Mouse (Mus musculus) limb, embryonic 13.5 days (tissue): ENCODE results near the gene Ifngr1. TPM values are rescaled to one million over a fixed set of nuclear protein-coding genes. Genes with fewer than 3 reads are reported as not detected.
A peak's percentile ranks its signal among the peaks of the same experiment; 100 is the strongest.
"Not testable (repeated sequence)": the region's sequence is repeated elsewhere in the genome, so short reads cannot be mapped to it uniquely, and the experiment has no call there.

Source experiments
- ATAC-seq: fragments of 200-750 bp; cut with Nextera tagmentation; 2 replicates; pipeline ENCODE4 v1.8.0; 2017; ENCODE audit warnings: low read depth, moderate number of reproducible peaks, moderate TSS enrichment; ENCODE audit not compliant: low FRiP score
- H3K27ac ChIP-seq: fragments of 300-500 bp; sonication (generic); 2 replicates; pipeline ENCODE4 v1.5.1; 2015; ENCODE audit warnings: inconsistent platforms, mild to moderate bottlenecking, moderate library complexity
- H3K27me3 ChIP-seq: fragments of 300-500 bp; sonication (generic); 2 replicates; pipeline ENCODE4 v1.6.1; 2015; ENCODE audit warnings: mild to moderate bottlenecking, inconsistent platforms
- H3K36me3 ChIP-seq: fragments of 300-500 bp; sonication (generic); 2 replicates; pipeline ENCODE4 v1.6.1; 2015; ENCODE audit warnings: inconsistent platforms, mild to moderate bottlenecking, moderate library complexity
- H3K4me1 ChIP-seq: fragments of 300-500 bp; sonication (generic); 2 replicates; pipeline ENCODE4 v1.6.1; 2015; ENCODE audit warnings: inconsistent platforms
- H3K4me2 ChIP-seq: fragments of 300-500 bp; sonication (generic); replicated peaks from 2 replicates; pipeline ENCODE4 v1.6.1; 2015; ENCODE audit warnings: inconsistent platforms, mild to moderate bottlenecking, moderate library complexity
- H3K4me3 ChIP-seq: fragments of 300-500 bp; sonication (generic); 2 replicates; pipeline ENCODE4 v1.5.1; 2015; ENCODE audit warnings: moderate library complexity, mild to moderate bottlenecking, inconsistent platforms
- H3K9ac ChIP-seq: fragments of 300-500 bp; sonication (generic); 2 replicates; pipeline ENCODE4 v1.6.1; 2015; ENCODE audit warnings: mild to moderate bottlenecking, inconsistent platforms
- H3K9me3 ChIP-seq: fragments of 300-500 bp; sonication (generic); 2 replicates; pipeline ENCODE4 v1.6.1; 2016; ENCODE audit warnings: inconsistent platforms
- WGBS: fragments of 180-500 bp; shearing (Covaris S2); methylation state at CpG from one replicate; pipeline ENCODE4 v1.1.7; 2015; 5-methylcytosine and 5-hydroxymethylcytosine counted together
- polyA plus RNA-seq: library from polyadenylated mRNA; unstranded; fragments of >200 nt; fragmentation: Nextera tagmentation; extraction: Ambion mirVana; gene quantifications from 2 replicates; pipeline ENCODE4 v1.2.1, GENCODE M21; 2015

Ifngr1 gene
- polyA plus RNA-seq, 1 experiment from 2014 or later, result 44.0 TPM

DNA sequence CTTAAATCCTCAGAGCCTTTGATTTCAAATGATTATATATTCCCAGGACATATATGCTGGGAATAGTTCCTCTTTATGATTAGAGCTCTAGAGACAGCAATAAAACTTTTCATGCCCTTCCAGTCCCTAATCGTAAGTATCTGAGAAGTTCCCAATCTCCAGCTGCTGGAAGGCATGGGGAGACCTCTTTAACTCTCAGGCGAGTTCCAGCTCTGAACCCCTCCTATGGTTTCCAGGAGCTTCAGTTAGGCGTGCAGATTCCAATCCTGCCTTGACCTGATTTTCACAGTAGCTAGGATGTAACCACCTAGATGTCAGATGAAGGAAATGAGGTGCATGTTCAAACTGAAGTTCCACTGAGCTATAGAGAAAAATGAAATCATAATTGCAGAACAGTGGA, 807 bp downstream of the Ifngr1 start:
- Histone ChIP-seq H3K9ac (peak overlapping the region; percentile 87), H3K36me3 (no peaks in the 10 kb centered on the region), H3K4me2 (peak overlapping the region; percentile 75), H3K9me3 (no peaks in the 10 kb centered on the region), H3K4me1 (peaks cover 22% of the 10 kb centered on the region), H3K4me3 (peak overlapping the region; percentile 78), H3K27me3 (no peaks in the 10 kb centered on the region), H3K27ac (peak overlapping the region; percentile 73; the same call in 1 of the 2 replicates)
- no peak for ATAC-seq
- 5% methylated on average over 3 of the region's 3 CpGs for WGBS

DNA sequence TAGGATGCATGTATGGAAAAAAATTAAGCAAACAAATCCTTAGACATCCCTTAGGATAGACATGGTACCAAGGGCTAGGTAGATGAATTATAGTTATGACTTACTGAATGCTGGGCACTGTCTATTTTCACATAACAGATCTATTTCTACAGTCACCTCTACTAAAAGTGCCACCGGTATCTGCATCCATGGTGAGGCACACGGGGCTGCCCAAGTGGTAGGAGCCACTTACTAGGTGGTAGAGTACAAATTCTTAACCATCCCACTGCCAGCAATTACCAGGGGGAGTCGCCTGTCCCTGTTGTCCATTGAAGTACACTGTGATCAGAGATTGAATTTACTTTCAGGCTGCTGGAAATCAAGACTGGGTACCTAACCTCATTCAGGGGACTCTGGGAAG, 1.5 kb downstream of the Ifngr1 start:
- Histone ChIP-seq H3K4me1 (peaks cover 22% of the 10 kb centered on the region), H3K9me3 (no peaks in the 10 kb centered on the region), H3K4me3 (no peak overlapping the region), H3K4me2 (0 out of 2 replicates have a peak overlapping the region, but pooled peaks have one; percentile 14), H3K9ac (no peak overlapping the region), H3K27ac (no peak overlapping the region), H3K27me3 (no peaks in the 10 kb centered on the region), H3K36me3 (peaks cover 6% of the 10 kb centered on the region)
- no peak for ATAC-seq
- WGBS, result 87% methylated on average over 3 of the region's 3 CpGs

DNA sequence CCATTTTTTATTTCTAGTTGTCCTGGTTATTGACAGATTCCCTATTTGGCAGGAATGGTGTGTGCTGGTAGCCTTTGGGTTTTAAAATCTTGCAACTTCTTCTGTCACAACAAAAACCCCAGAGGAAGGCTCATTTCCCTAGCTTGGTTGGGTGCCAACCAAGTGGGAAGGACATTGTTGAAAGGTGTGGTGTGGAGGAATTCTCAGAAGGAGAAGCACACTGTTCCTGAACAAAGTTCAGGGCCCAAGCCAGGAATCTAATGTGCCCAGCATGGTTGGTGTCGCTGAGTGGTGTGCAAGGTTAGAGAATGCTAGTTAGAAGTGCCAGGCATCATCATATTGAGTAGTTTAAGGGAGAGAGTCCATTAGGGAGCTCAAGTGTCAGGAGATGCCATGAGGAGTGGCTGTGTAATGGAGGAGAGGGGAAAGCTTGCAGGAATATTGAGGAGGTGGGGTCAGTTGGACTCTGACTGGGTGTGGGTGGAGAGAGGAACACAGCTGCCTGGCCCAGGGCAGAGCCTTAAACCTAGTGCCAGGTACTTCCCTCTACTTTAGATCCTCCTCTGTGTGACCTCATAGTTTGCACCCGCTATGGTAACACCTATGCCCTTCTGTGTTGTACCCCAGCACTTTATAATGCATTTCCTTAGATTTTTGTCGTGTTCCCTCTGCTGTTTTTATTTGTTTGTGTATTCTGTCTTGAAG, 2.6 kb downstream of the Ifngr1 start:
- Histone ChIP-seq H3K9ac (no peak overlapping the region), H3K4me2 (peak overlapping the region; percentile 16; the same call in 1 of the 2 replicates)

DNA sequence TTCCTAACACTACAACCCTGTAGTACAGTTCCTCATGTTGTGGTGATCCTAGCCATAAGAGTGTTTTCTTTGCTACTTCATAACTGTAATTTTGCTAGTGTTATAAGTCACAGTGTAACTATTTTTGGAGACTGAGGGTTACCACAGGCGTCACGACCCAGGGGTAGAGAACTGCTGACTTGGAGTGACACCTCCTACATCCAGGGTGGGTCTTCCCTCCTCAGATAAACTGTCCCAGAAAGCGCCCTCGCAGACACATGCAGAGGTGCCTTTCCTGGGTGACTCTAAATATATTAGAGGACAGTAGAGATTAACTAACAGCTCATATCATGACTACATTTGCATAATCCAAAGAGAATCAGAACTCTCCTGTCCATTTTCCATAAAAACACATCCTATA, 5.1 kb downstream of the Ifngr1 start:
- 84% methylated on average over 4 of the region's 4 CpGs for WGBS
- Histone ChIP-seq H3K4me3 (no peak overlapping the region), H3K9me3 (0 out of 2 replicates have a peak, but pooled peaks cover 5% of the 10 kb centered on the region), H3K4me2 (no peak overlapping the region), H3K9ac (no peak overlapping the region), H3K27me3 (no peaks in the 10 kb centered on the region), H3K4me1 (peaks cover 24% of the 10 kb centered on the region), H3K36me3 (peaks cover 31% of the 10 kb centered on the region), H3K27ac (no peak overlapping the region)
- ATAC-seq, result no peak

More for the DNA sequence above, 2.6 kb downstream of the Ifngr1 start:
- Histone ChIP-seq H3K4me3 (no peak overlapping the region), H3K36me3 (peaks cover 16% of the 10 kb centered on the region), H3K27ac (no peak overlapping the region), H3K4me1 (peaks cover 22% of the 10 kb centered on the region), H3K9me3 (no peaks in the 10 kb centered on the region), H3K27me3 (no peaks in the 10 kb centered on the region)
- ATAC-seq, result no peak
- 68% methylated on average over 3 of the region's 3 CpGs for WGBS

DNA sequence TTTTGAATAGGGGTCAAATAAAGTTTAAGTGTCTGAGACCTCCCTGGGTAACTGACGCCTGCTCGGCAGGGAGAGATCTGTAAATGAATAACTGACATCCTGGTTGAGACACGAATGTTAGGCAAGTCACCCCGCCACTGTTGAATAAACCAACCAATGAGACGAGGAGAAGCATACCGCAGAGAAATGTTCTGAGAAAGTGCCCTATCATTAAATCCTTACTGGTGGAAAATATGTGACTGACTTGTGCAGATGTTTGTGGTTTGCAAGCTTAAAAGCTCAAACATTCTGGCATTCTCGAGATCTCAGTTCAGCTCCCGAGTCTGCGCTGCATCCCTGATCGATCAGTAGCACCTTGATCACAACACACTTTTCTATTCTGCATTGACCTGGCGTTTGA, 6.3 kb downstream of the Ifngr1 start:
- Histone ChIP-seq H3K9me3 (0 out of 2 replicates have a peak, but pooled peaks cover 5% of the 10 kb centered on the region), H3K27me3 (no peaks in the 10 kb centered on the region), H3K27ac (no peak overlapping the region), H3K4me3 (no peak overlapping the region), H3K4me2 (no peak overlapping the region), H3K36me3 (peaks cover 43% of the 10 kb centered on the region), H3K4me1 (peaks cover 23% of the 10 kb centered on the region), H3K9ac (no peak overlapping the region)
- 71% methylated on average over 11 of the region's 11 CpGs for WGBS
- no peak for ATAC-seq

DNA sequence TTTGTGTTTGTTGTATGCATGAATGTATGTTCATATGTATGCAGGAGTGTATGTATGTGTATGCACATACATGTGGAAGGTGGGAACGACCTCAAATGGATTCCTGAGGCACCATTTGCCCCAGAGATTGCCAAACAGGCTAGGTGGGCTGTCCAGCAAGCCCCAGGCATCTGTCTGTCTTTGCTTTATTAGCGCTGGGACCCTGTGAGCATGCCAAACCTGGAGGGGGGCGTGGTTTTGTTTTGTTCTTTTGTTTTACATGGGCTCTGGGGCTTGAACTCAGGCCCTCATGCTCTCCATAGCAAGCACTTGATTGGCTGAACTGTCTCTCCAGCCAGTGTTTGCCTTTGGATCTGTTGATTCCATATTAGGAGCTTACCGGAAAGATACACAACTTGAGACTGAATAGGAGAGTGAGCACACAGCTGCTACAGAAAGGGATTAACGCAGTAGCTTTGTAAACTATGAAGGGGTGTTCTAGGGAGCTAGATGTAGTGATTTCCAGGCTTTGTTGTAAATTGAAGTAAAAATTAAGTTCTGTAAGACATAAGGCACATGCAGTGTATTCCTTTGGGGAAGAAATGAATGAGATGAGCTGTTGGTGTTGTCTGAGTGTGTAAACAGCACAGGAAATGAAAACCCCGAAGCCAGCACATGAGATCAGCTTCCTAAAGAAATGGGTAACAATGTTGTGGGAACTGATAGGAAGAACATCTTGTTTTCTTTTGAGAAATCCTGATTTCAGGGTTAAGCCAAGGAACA, 7.8 kb downstream of the Ifngr1 start:
- no peak overlapping the region for H3K4me3 ChIP-seq
- no peaks in the 10 kb centered on the region for H3K27me3 ChIP-seq
- no peak overlapping the region for H3K27ac ChIP-seq
- peaks cover 9% of the 10 kb centered on the region for H3K4me1 ChIP-seq
- no peak for ATAC-seq
- H3K4me2 ChIP-seq, result no peak overlapping the region
- 0 out of 2 replicates have a peak, but pooled peaks cover 5% of the 10 kb centered on the region for H3K9me3 ChIP-seq
- H3K36me3 ChIP-seq, result peaks cover 57% of the 10 kb centered on the region
- WGBS, result 82% methylated on average over 6 of the region's 6 CpGs
- H3K9ac ChIP-seq, result no peak overlapping the region

- ATAC-seq, result no peak
- 81% methylated on average over 3 of the region's 3 CpGs for WGBS
- Histone ChIP-seq H3K4me3 (no peak overlapping the region), H3K9me3 (0 out of 2 replicates have a peak, but pooled peaks cover 5% of the 10 kb centered on the region), H3K4me1 (peaks cover 8% of the 10 kb centered on the region; the same call in 1 of the 2 replicates), H3K4me2 (no peak overlapping the region), H3K27me3 (no peaks in the 10 kb centered on the region), H3K9ac (no peak overlapping the region), H3K36me3 (peaks cover 62% of the 10 kb centered on the region), H3K27ac (no peak overlapping the region)
Measured at GRCm38 (mm10) chr10:19600093-19600420, 8.3 kb downstream of the Ifngr1 start.

DNA sequence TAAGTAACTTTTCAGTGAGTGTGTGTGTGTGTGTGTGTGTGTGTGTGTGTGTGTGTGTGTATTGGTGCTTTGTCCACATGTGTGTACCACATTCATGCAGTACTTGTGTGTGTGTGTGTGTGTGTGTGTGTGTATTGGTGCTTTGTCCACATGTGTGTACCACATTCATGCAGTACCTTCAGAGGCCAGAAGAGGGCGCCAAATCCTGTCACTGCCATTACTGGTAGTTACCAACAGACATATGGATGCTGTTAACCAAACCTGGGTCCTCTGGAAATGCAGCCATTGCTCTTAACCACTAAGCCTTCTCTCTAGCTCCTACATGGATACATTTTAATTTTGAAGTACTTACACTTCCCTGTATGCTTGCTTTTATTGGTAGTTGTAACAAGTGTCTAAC, 9.8 kb downstream of the Ifngr1 start:
- H3K36me3 ChIP-seq, result peaks cover 77% of the 10 kb centered on the region
- not testable (repeated sequence) for ATAC-seq, H3K27ac ChIP-seq, H3K4me3 ChIP-seq, H3K4me2 ChIP-seq, H3K9me3 ChIP-seq, H3K4me1 ChIP-seq, H3K9ac ChIP-seq, H3K27me3 ChIP-seq
- WGBS, result 31% methylated on average over 1 of the region's 1 CpGs

- Histone ChIP-seq H3K4me2 (no peak overlapping the region), H3K4me3 (no peak overlapping the region), H3K27me3 (no peaks in the 10 kb centered on the region), H3K9me3 (0 out of 2 replicates have a peak, but pooled peaks cover 5% of the 10 kb centered on the region), H3K4me1 (peaks cover 8% of the 10 kb centered on the region; the same call in 1 of the 2 replicates), H3K9ac (no peak overlapping the region), H3K36me3 (peaks cover 88% of the 10 kb centered on the region), H3K27ac (no peak overlapping the region)
- WGBS, result 92% methylated on average over 6 of the region's 6 CpGs
- ATAC-seq, result no peak
Measured at GRCm38 (mm10) chr10:19603231-19603630, 11.5 kb downstream of the Ifngr1 start.

DNA sequence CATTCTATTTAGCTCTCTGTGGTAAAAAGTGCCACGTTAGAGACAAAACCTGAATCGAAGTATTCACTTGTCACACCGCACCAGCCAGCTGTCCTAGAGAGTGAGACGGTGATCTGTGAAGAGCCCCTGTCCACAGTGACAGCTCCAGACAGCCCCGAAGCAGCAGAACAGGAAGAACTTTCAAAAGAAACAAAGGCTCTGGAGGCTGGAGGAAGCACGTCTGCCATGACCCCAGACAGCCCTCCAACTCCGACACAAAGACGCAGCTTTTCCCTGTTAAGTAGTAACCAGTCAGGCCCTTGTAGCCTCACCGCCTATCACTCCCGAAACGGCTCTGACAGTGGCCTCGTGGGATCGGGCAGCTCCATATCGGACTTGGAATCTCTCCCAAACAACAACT, 17.4 kb downstream of the Ifngr1 start:
- H3K36me3 ChIP-seq, result peaks cover 54% of the 10 kb centered on the region

GRCm38 (mm10) chr10:19611616-19612015, 19.9 kb downstream of the Ifngr1 start:
- 49% methylated on average over 2 of the region's 2 CpGs for WGBS
- Histone ChIP-seq H3K4me3 (no peak overlapping the region), H3K27me3 (no peaks in the 10 kb centered on the region), H3K4me2 (no peak overlapping the region), H3K4me1 (peaks cover 12% of the 10 kb centered on the region), H3K27ac (no peak overlapping the region), H3K9ac (no peak overlapping the region), H3K36me3 (peaks cover 29% of the 10 kb centered on the region), H3K9me3 (no peaks in the 10 kb centered on the region)
- no peak for ATAC-seq

More for the DNA sequence above, 17.4 kb downstream of the Ifngr1 start:
- Histone ChIP-seq H3K9ac (no peak overlapping the region), H3K4me2 (no peak overlapping the region), H3K4me1 (peaks cover 12% of the 10 kb centered on the region), H3K27ac (no peak overlapping the region; the same call in 1 of the 2 replicates), H3K4me3 (no peak overlapping the region), H3K27me3 (no peaks in the 10 kb centered on the region), H3K9me3 (no peaks in the 10 kb centered on the region)
- WGBS, result 79% methylated on average over 14 of the region's 14 CpGs
- ATAC-seq, result no peak

GRCm38 (mm10) chr10:19613111-19613753, 21.5 kb downstream of the Ifngr1 start:
- 0 out of 2 replicates have a peak, but pooled peaks have one; percentile 57 for ATAC-seq
- H3K27me3 ChIP-seq, result no peaks in the 10 kb centered on the region

More at GRCm38 (mm10) chr10:19613111-19613753, 21.5 kb downstream of the Ifngr1 start:
- 34% methylated on average over 7 of the region's 7 CpGs for WGBS
- peaks cover 14% of the 10 kb centered on the region for H3K36me3 ChIP-seq
- H3K9ac ChIP-seq, result 0 out of 2 replicates have a peak overlapping the region, but pooled peaks have one; percentile 8
- H3K27ac ChIP-seq, result peak overlapping the region; percentile 79; the same call in 1 of the 2 replicates
- H3K4me2 ChIP-seq, result peak overlapping the region; percentile 27; the same call in 1 of the 2 replicates
- no peaks in the 10 kb centered on the region for H3K9me3 ChIP-seq
- H3K4me1 ChIP-seq, result peaks cover 12% of the 10 kb centered on the region
- no peak overlapping the region for H3K4me3 ChIP-seq
